Mouse (Mus musculus): ENCODE results near the gene Vmn1r188. TPM values are rescaled to one million over a fixed set of nuclear protein-coding genes. Genes with fewer than 3 reads are reported as not detected.

The Vmn1r188 gene
- total and polyA plus RNA-seq, 2 experiments from 2014 or later, result not detected

DNA sequence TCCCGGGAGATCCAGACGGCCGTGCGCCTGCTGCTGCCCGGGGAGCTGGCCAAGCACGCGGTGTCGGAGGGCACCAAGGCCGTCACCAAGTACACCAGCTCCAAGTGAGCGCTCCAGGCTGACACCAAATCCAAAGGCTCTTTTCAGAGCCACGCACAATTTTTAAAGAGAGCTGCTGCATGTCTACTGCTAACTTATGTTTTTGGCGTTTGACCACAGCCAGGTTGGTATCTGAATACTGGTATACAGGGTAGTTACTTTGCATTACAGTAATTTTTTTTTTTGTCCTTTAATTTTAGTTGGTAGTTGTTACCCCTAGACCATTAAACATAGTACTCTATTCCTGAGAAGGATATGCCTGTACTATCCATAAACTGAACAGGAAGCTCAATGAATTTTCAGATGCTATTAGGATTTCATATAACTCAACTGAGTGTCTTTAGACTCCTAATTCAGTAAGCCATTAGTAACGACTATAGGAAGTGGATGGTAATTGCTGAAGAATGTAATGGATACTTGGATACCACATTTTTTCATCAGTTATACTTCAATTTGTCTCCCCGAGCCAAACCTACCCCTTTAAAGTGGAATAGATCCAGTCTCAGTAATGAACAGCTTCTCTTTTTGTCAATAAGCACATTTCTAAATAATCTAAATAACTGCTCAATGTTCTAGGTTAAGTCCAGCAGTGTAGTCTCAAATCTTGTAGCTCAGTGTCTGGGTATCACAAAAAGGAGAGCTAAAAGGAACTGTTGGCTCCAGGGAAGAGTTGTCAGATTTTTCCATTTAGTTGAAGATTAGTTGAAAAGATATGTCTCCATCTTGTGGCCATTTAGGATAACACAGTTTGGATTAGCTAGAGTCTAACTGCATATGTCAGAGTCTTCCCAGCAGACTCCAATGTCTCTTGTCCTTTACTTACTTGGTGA lies 40.5 kb upstream of the Vmn1r188 start:
- Histone ChIP-seq H3K4me1 (ENCODE audit: insufficient read depth) (peaks cover 11% of the 10 kb centered on the region), H3K4me2 (ENCODE audit: low read depth) (peak overlapping the region; percentile 44), H3K9me3 (ENCODE audit: low read length) (no peaks in the 10 kb centered on the region), H3K36me3 (ENCODE audit: insufficient read depth) (no peaks in the 10 kb centered on the region), H3K27me3 (ENCODE audit: insufficient read depth, low read length) (no peaks in the 10 kb centered on the region), H3K4me3 (ENCODE audit: low read depth, low read length) (peak overlapping the region; percentile 35), H3K27ac (ENCODE audit: low read depth, low read length) (no peak overlapping the region), H3K9ac (no peak overlapping the region)
- ATAC-seq, result peak; percentile 12
- peak; percentile 76 for DNase-seq
- WGBS, result under 1% methylated on average over 10 of the region's 14 CpGs
- peak; percentile 74 for TF ChIP-seq CTCF (IDR thresholded peaks at IDR 0.05; ENCODE audit: low read depth)

DNA sequence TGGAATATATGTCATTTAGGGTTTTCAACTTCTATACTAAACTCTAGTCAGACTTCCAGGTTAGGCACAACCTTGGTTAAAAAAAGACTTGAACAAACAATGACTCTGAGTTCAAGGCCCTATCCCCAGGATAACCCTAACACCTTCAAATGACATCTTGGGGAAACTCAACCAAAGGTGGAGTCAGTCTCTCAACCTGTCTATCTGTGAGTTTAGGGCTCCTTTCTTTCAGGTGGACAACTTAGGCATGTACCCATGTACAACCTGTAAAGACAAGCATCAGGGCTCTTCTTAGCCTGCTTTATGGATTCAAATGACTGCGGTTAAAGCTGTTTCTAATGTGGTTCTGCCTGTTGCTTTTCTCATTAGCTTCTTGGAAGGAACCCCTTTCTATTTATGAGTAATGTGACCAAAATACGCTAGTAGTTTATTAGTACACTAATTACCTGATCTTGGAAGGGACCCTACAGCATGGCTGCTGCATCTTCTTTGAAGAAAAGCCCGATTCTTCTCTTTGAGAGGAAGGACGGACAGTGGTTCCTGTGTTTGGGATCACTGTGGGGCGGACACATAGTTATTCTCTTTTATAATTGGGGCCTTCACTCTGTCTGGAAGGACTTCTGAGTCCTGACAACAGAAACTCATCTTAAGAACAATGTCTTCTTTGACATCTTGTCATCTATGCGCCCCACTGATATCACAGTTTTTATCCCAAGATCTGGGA lies 39.6 kb upstream of the Vmn1r188 start:
- no peak overlapping the region for H3K4me3 ChIP-seq (ENCODE audit: low read depth, low read length)
- ATAC-seq (no peak), DNase-seq (no peak)
- peaks cover 11% of the 10 kb centered on the region for H3K4me1 ChIP-seq (ENCODE audit: insufficient read depth)
- no peaks in the 10 kb centered on the region for H3K9me3 ChIP-seq (ENCODE audit: low read length)
- H3K4me2 ChIP-seq (ENCODE audit: low read depth), result no peak overlapping the region
- H3K27ac ChIP-seq (ENCODE audit: low read depth, low read length), result no peak overlapping the region
- H3K27me3 ChIP-seq (ENCODE audit: insufficient read depth, low read length), result no peaks in the 10 kb centered on the region
- H3K36me3 ChIP-seq (ENCODE audit: insufficient read depth), result no peaks in the 10 kb centered on the region
- H3K9ac ChIP-seq, result no peak overlapping the region
- WGBS, result 78% methylated on average over 6 of the region's 6 CpGs
- no peak for TF ChIP-seq CTCF (IDR thresholded peaks at IDR 0.05; ENCODE audit: low read depth)

DNA sequence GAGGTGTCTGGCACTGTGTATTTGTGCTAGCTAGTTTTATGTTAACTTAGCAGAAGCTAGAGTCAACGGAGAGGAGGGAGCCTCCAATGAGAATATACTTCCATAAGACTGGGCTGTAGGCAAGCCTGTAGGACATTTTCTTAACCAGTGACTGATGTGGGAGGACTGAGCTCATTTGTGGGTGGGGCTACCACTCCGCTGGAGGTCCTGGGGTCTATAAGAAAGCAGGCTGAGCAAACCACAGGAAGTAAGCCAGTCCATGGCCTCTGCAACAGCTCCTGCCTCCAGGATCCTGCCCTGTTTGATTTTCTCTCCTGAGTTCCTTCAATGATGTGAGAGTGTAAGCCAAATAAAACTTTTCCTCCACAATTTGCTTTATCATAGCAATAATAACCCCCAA lies 38.9 kb upstream of the Vmn1r188 start:
- no peak overlapping the region for H3K9ac ChIP-seq
- DNase-seq, result no peak
- no peak for ATAC-seq
- no peak overlapping the region for H3K27ac ChIP-seq (ENCODE audit: low read depth, low read length)
- H3K4me1 ChIP-seq (ENCODE audit: insufficient read depth), result peaks cover 5% of the 10 kb centered on the region
- no peaks in the 10 kb centered on the region for H3K36me3 ChIP-seq (ENCODE audit: insufficient read depth)
- 75% methylated on average over 2 of the region's 2 CpGs for WGBS
- TF ChIP-seq CTCF (IDR thresholded peaks at IDR 0.05; ENCODE audit: low read depth), result no peak
- no peak overlapping the region for H3K4me3 ChIP-seq (ENCODE audit: low read depth, low read length)
- no peaks in the 10 kb centered on the region for H3K9me3 ChIP-seq (ENCODE audit: low read length)
- no peak overlapping the region for H3K4me2 ChIP-seq (ENCODE audit: low read depth)
- no peaks in the 10 kb centered on the region for H3K27me3 ChIP-seq (ENCODE audit: insufficient read depth, low read length)

DNA sequence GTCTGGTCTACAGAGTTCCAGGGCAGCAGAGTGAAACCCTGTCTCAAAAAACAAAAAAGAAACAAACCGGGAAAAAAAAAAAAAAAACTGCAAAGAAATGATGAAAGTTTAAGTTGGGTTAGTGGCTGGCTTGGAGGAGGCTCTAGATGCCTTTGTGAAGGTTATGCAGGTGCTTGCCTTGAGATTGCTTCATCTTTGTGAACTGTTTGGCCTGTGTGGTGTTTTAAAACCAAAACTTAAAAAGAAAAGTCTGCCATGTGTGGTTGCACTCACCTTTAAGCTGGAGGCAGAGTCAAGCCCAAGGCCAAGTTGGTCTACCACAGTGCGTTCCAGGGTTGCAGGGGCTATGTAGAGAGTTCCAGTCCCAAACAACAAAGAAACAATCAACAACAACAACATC lies 35.2 kb upstream of the Vmn1r188 start:
- WGBS, result 84% methylated on average over 2 of the region's 2 CpGs
- H3K4me3 ChIP-seq (ENCODE audit: low read depth, low read length), result no peak overlapping the region
- H3K36me3 ChIP-seq (ENCODE audit: insufficient read depth), result no peaks in the 10 kb centered on the region
- no peaks in the 10 kb centered on the region for H3K9me3 ChIP-seq (ENCODE audit: low read length)
- no peak overlapping the region for H3K9ac ChIP-seq
- H3K27me3 ChIP-seq (ENCODE audit: insufficient read depth, low read length), result no peaks in the 10 kb centered on the region
- no peak overlapping the region for H3K4me2 ChIP-seq (ENCODE audit: low read depth)
- H3K27ac ChIP-seq (ENCODE audit: low read depth, low read length), result no peak overlapping the region
- DNase-seq (no peak), ATAC-seq (no peak)
- H3K4me1 ChIP-seq (ENCODE audit: insufficient read depth), result no peaks in the 10 kb centered on the region
- TF ChIP-seq CTCF (IDR thresholded peaks at IDR 0.05; ENCODE audit: low read depth), result no peak

DNA sequence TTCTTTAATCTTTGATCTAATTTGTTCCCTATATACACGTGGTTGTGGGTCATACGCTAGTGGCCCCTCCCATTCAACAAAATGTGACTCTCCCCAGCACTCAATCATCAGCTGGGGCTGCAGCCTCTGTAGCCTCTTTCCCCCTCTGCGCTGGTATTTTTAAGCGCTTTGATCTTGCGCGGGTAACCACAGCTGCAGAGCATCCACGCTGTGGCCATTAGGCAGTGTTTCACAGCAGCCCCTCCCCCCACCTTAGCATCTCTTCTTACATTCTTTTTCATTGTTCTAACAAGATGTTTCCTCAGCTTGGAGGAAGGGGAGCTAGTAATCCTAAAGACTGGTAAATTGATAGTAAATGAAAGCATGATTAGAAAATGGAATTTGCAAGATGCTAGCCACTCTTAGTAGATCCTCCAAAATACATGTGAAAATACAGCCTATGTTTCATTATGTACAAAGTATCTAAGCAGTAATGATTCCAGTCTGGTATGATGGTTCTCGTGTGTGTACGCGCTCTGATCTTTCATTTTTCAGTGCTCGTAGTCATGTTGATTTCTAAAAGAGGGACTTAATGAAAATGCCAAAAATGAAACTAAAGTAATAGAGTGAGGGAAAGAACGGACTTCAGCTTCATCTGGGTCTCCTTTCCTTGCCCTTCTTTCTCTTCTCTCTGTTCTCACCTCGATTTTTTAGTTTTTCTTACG lies 34.4 kb upstream of the Vmn1r188 start:
- WGBS, result 2% methylated on average over 14 of the region's 14 CpGs
- TF ChIP-seq CTCF (IDR thresholded peaks at IDR 0.05; ENCODE audit: low read depth), result no peak

DNA sequence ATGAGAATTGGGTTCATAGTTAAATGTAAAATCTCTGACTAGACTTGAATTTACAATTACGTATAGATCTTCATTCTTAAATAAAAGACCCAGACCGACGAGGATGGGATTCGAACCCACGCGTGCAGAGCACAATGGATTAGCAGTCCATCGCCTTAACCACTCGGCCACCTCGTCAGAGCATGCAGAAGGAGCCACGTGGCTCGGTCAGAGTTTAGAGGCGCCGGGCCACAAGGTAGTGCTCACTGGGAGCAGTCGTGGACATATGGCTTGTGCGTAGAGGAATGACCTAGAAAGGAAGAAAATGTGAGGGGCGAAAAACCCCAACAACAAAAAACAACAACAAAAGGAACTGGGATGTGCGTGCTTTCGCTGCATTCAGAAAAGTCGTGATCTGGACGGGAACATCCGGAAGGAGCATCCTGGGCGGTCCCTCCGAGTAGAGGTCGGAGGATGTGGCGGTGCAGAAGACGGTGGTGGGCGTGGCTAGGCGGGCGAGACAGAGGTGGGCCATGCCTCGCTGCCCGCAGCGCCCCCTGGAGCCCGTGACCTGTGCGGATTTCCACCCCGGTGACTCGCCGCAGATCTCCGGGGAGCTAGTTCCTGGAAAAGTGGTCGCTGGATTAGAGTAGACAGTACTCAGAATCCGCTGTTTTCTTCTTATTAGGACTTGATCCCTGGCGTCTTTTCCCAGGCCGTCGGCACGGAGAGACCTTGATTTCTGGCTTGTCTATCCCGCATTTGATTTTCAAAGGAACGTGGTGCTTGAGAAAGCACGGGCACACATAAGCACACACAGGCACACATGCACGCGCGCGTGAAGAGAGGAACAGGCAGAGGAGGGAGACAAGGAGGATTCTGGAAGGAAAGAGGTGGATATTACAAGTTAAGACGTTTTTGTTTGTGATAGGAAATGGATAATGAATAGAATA lies 33.4 kb upstream of the Vmn1r188 start:
- H3K4me3 ChIP-seq (ENCODE audit: low read depth, low read length), result peak overlapping the region; percentile 58
- peak; percentile 84 for TF ChIP-seq CTCF (IDR thresholded peaks at IDR 0.05; ENCODE audit: low read depth)
- H3K4me1 ChIP-seq (ENCODE audit: insufficient read depth), result no peaks in the 10 kb centered on the region
- no peaks in the 10 kb centered on the region for H3K27me3 ChIP-seq (ENCODE audit: insufficient read depth, low read length)
- H3K9ac ChIP-seq, result peak overlapping the region; percentile 72
- DNase-seq (peak; percentile 92), ATAC-seq (peak; percentile 93)
- peak overlapping the region; percentile 54 for H3K4me2 ChIP-seq (ENCODE audit: low read depth)
- H3K9me3 ChIP-seq (ENCODE audit: low read length), result no peaks in the 10 kb centered on the region
- under 1% methylated on average over 52 of the region's 52 CpGs for WGBS
- H3K36me3 ChIP-seq (ENCODE audit: insufficient read depth), result no peaks in the 10 kb centered on the region
- H3K27ac ChIP-seq (ENCODE audit: low read depth, low read length), result peak overlapping the region; percentile 89

More for the DNA sequence above, 34.4 kb upstream of the Vmn1r188 start:
- DNase-seq, result peak; percentile 81
- peak; percentile 61 for ATAC-seq
- Histone ChIP-seq H3K4me1 (ENCODE audit: insufficient read depth) (no peaks in the 10 kb centered on the region), H3K27ac (ENCODE audit: low read depth, low read length) (peak overlapping the region; percentile 89), H3K4me3 (ENCODE audit: low read depth, low read length) (peak overlapping the region; percentile 58), H3K36me3 (ENCODE audit: insufficient read depth) (no peaks in the 10 kb centered on the region), H3K9me3 (ENCODE audit: low read length) (no peaks in the 10 kb centered on the region), H3K4me2 (ENCODE audit: low read depth) (peak overlapping the region; percentile 54), H3K9ac (peak overlapping the region; percentile 72), H3K27me3 (ENCODE audit: insufficient read depth, low read length) (no peaks in the 10 kb centered on the region)

All from forebrain, postnatal 0 days (tissue).